Mouse (Mus musculus) kidney, embryonic 14.5 days (tissue): ENCODE results near the gene Rnase4. TPM values are rescaled to one million over a fixed set of nuclear protein-coding genes. Genes with fewer than 3 reads are reported as not detected.

Experiments used
- ATAC-seq: fragments of 200-750 bp; cut with Nextera tagmentation; 2 replicates; pipeline ENCODE4 v1.8.0; 2017; ENCODE audit warnings: moderate number of reproducible peaks, mild to moderate bottlenecking, moderate TSS enrichment, moderate library complexity; ENCODE audit not compliant: low FRiP score, low TSS enrichment
- H3K27ac ChIP-seq: fragments of 300-500 bp; sonication (generic); 2 replicates; pipeline ENCODE4 v1.5.1; 2014; ENCODE audit warnings: low read depth, mild to moderate bottlenecking, low read length, moderate library complexity, mixed read lengths
- H3K27me3 ChIP-seq: fragments of 300-500 bp; sonication (generic); 2 replicates; pipeline ENCODE4 v1.6.1; 2014; ENCODE audit warnings: mild to moderate bottlenecking, low read length; ENCODE audit not compliant: control insufficient read depth, insufficient read depth
- H3K36me3 ChIP-seq: fragments of 300-500 bp; sonication (generic); 2 replicates; pipeline ENCODE4 v1.6.1; 2014; ENCODE audit warnings: low read length, mixed read lengths; ENCODE audit not compliant: control insufficient read depth, insufficient read depth
- H3K4me1 ChIP-seq: fragments of 300-500 bp; sonication (generic); 2 replicates; pipeline ENCODE4 v1.6.1; 2014; ENCODE audit warnings: low read length, mixed read lengths; ENCODE audit not compliant: control insufficient read depth, insufficient read depth
- H3K4me2 ChIP-seq: fragments of 300-500 bp; sonication (generic); replicated peaks from 2 replicates; pipeline ENCODE4 v1.6.1; 2014; ENCODE audit warnings: low read depth, mild to moderate bottlenecking, low read length
- H3K4me3 ChIP-seq: fragments of 300-500 bp; sonication (generic); 2 replicates; pipeline ENCODE4 v1.5.1; 2014; ENCODE audit warnings: mild to moderate bottlenecking, low read length
- H3K9ac ChIP-seq: fragments of 300-500 bp; sonication (generic); 2 replicates; pipeline ENCODE4 v1.6.1; 2014; ENCODE audit warnings: low read depth, mild to moderate bottlenecking, low read length, moderate library complexity
- H3K9me3 ChIP-seq: fragments of 300-500 bp; sonication (generic); 2 replicates; pipeline ENCODE4 v1.6.1; 2016; ENCODE audit warnings: low read length; ENCODE audit not compliant: control insufficient read depth
- WGBS: fragments of 180-500 bp; shearing (Covaris S2); extraction: QIAGEN DNeasy Blood & Tissue Kit; methylation state at CpG from one replicate; pipeline ENCODE4 v1.1.7; 2014; 5-methylcytosine and 5-hydroxymethylcytosine counted together
- polyA plus RNA-seq: library from polyadenylated mRNA; unstranded; fragments of >200 nt; fragmentation: Nextera tagmentation; extraction: Ambion mirVana; gene quantifications from 2 replicates; pipeline ENCODE4 v1.2.1, GENCODE M21; 2014

The Rnase4 gene
- polyA plus RNA-seq, 1 experiment from 2014 or later: 38.9 TPM

GRCm38 (mm10) chr14:51111966-51112365 lies 21.1 kb downstream of the Rnase4 start:
- 70% methylated on average over 3 of the region's 3 CpGs for WGBS
- H3K36me3 ChIP-seq: no peaks in the 10 kb centered on the region
- H3K9ac ChIP-seq: no peak overlapping the region
- H3K27me3 ChIP-seq: no peaks in the 10 kb centered on the region
- no peak overlapping the region for H3K27ac ChIP-seq
- no peak overlapping the region for H3K4me3 ChIP-seq
- H3K4me1 ChIP-seq: 0 out of 2 replicates have a peak, but pooled peaks cover 4% of the 10 kb centered on the region
- no peak for ATAC-seq
- no peak overlapping the region for H3K4me2 ChIP-seq
- no peaks in the 10 kb centered on the region for H3K9me3 ChIP-seq

- no peaks in the 10 kb centered on the region for H3K9me3 ChIP-seq
- H3K27me3 ChIP-seq: no peaks in the 10 kb centered on the region
- no peak overlapping the region for H3K4me3 ChIP-seq
- 0 out of 2 replicates have a peak, but pooled peaks cover 4% of the 10 kb centered on the region for H3K4me1 ChIP-seq
- peak; percentile 51; the same call in 1 of the 2 replicates for ATAC-seq
- H3K27ac ChIP-seq: peak overlapping the region; percentile 12; the same call in 1 of the 2 replicates
- WGBS: 41% methylated on average over 9 of the region's 9 CpGs
- H3K36me3 ChIP-seq: no peaks in the 10 kb centered on the region
- peak overlapping the region; percentile 3; the same call in 1 of the 2 replicates for H3K4me2 ChIP-seq
- no peak overlapping the region for H3K9ac ChIP-seq
These were observed 22.6 kb downstream of the Rnase4 start for GRCm38 (mm10) chr14:51113476-51113875.

GRCm38 (mm10) chr14:51113916-51114560 lies 23.2 kb downstream of the Rnase4 start, which contains the start of gene Eddm3b:
TSS of gene Eddm3b (plus strand) at chr14:51114426.
- peak within 1 kb of the TSS; percentile 12; the same call in 1 of the 2 replicates for H3K27ac ChIP-seq
- WGBS: 25% methylated on average over 12 of the region's 12 CpGs

GRCm38 (mm10) chr14:51125684-51126083 lies 34.8 kb downstream of the Rnase4 start:
- Histone ChIP-seq H3K27me3 (no peaks in the 10 kb centered on the region), H3K9me3 (no peaks in the 10 kb centered on the region), H3K4me3 (no peak overlapping the region), H3K36me3 (no peaks in the 10 kb centered on the region), H3K27ac (no peak overlapping the region), H3K9ac (no peak overlapping the region), H3K4me1 (no peaks in the 10 kb centered on the region), H3K4me2 (no peak overlapping the region)
- WGBS: 89% methylated on average over 6 of the region's 6 CpGs
- no peak for ATAC-seq

More at GRCm38 (mm10) chr14:51113916-51114560, 23.2 kb downstream of the Rnase4 start, which contains the start of gene Eddm3b:
- ATAC-seq: peak; percentile 81; the same call in 1 of the 2 replicates
- no peak within 1 kb of the TSS for H3K9ac ChIP-seq
- 0 out of 2 replicates have a peak, but pooled peaks cover 4% of the 10 kb centered on the region for H3K4me1 ChIP-seq
- H3K36me3 ChIP-seq: no peaks in the 10 kb centered on the region
- H3K4me2 ChIP-seq: peak within 1 kb of the TSS; percentile 3; the same call in 1 of the 2 replicates
- no peak within 1 kb of the TSS for H3K4me3 ChIP-seq
- no peaks in the 10 kb centered on the region for H3K27me3 ChIP-seq
- H3K9me3 ChIP-seq: peaks cover 3% of the 10 kb centered on the region; the same call in 1 of the 2 replicates

GRCm38 (mm10) chr14:51127648-51128258 lies 36.9 kb downstream of the Rnase4 start:
- peak; percentile 55; the same call in 1 of the 2 replicates for ATAC-seq
- WGBS: 49% methylated on average over 2 of the region's 2 CpGs
- no peak overlapping the region for H3K4me3 ChIP-seq

GRCm38 (mm10) chr14:51128775-51129623 lies 38.1 kb downstream of the Rnase4 start:
- H3K27ac ChIP-seq: no peak overlapping the region

More at GRCm38 (mm10) chr14:51127648-51128258, 36.9 kb downstream of the Rnase4 start:
- no peaks in the 10 kb centered on the region for H3K4me1 ChIP-seq
- H3K9me3 ChIP-seq: no peaks in the 10 kb centered on the region
- H3K36me3 ChIP-seq: no peaks in the 10 kb centered on the region
- H3K27ac ChIP-seq: no peak overlapping the region
- no peak overlapping the region for H3K9ac ChIP-seq
- H3K27me3 ChIP-seq: no peaks in the 10 kb centered on the region
- no peak overlapping the region for H3K4me2 ChIP-seq

GRCm38 (mm10) chr14:51129624-51129975 lies 38.7 kb downstream of the Rnase4 start:
- H3K4me1 ChIP-seq: no peaks in the 10 kb centered on the region
- H3K9ac ChIP-seq: no peak overlapping the region
- H3K36me3 ChIP-seq: no peaks in the 10 kb centered on the region
- H3K9me3 ChIP-seq: no peaks in the 10 kb centered on the region
- H3K4me3 ChIP-seq: no peak overlapping the region
- H3K4me2 ChIP-seq: no peak overlapping the region
- no peaks in the 10 kb centered on the region for H3K27me3 ChIP-seq
- 76% methylated on average over 4 of the region's 4 CpGs for WGBS
- H3K27ac ChIP-seq: no peak overlapping the region
- no peak for ATAC-seq

More at GRCm38 (mm10) chr14:51128775-51129623, 38.1 kb downstream of the Rnase4 start:
- no peak overlapping the region for H3K4me2 ChIP-seq
- no peaks in the 10 kb centered on the region for H3K9me3 ChIP-seq
- no peaks in the 10 kb centered on the region for H3K36me3 ChIP-seq
- WGBS: 86% methylated on average over 9 of the region's 9 CpGs
- no peak overlapping the region for H3K4me3 ChIP-seq
- ATAC-seq: no peak
- no peak overlapping the region for H3K9ac ChIP-seq
- H3K27me3 ChIP-seq: no peaks in the 10 kb centered on the region
- H3K4me1 ChIP-seq: no peaks in the 10 kb centered on the region

GRCm38 (mm10) chr14:51130315-51130940 lies 39.6 kb downstream of the Rnase4 start:
- no peak overlapping the region for H3K4me2 ChIP-seq
- no peaks in the 10 kb centered on the region for H3K4me1 ChIP-seq
- H3K9me3 ChIP-seq: no peaks in the 10 kb centered on the region
- no peak overlapping the region for H3K27ac ChIP-seq
- 91% methylated on average over 9 of the region's 9 CpGs for WGBS
- no peak for ATAC-seq
- H3K27me3 ChIP-seq: no peaks in the 10 kb centered on the region
- H3K4me3 ChIP-seq: no peak overlapping the region
- no peaks in the 10 kb centered on the region for H3K36me3 ChIP-seq
- H3K9ac ChIP-seq: no peak overlapping the region
